Mouse (Mus musculus) cortical plate, adult 2 months (tissue): ENCODE data around the gene Foxred1.

Experiments
- CTCF ChIP-seq: fragments of 200-500 bp; IDR thresholded peaks from 2 replicates; pipeline ENCODE4 v1.5.1; 2011; ENCODE audit warnings: mild to moderate bottlenecking, control low read depth, low read length; ENCODE audit not compliant: insufficient read depth; ENCODE audit errors: extremely low read depth
- POLR2A ChIP-seq: fragments of 200-500 bp; IDR thresholded peaks from 2 replicates; pipeline ENCODE4 v1.6.1; 2011; ENCODE audit warnings: mild to moderate bottlenecking, low read length, control low read depth; ENCODE audit not compliant: insufficient read depth; ENCODE audit errors: extremely low read depth

DNA sequence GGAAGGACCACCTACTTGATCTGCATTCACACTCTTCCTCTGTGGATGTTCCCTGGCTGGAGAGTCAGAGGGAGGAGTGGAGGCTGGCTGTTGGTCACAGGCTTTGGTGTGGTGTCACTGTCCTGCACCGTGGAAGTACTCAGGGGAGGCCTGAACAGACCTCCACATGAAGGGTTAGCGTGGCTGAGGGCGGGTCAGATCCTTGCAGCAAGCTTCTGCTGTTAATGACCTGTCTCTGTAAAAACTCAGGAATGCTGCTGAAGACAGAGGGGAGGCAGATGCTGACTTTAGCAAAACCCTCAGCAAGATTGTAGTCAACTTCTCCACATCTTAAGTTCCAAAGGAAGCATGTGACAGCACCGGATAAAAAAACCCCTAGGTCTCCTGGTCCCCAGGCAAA, 54.0 kb downstream of the Foxred1 start:
- TF ChIP-seq CTCF (no peak), POLR2A (no peak)
